Mouse (Mus musculus): Measurements from ENCODE around the gene Gm49320.

The Gm49320 gene

DNA sequence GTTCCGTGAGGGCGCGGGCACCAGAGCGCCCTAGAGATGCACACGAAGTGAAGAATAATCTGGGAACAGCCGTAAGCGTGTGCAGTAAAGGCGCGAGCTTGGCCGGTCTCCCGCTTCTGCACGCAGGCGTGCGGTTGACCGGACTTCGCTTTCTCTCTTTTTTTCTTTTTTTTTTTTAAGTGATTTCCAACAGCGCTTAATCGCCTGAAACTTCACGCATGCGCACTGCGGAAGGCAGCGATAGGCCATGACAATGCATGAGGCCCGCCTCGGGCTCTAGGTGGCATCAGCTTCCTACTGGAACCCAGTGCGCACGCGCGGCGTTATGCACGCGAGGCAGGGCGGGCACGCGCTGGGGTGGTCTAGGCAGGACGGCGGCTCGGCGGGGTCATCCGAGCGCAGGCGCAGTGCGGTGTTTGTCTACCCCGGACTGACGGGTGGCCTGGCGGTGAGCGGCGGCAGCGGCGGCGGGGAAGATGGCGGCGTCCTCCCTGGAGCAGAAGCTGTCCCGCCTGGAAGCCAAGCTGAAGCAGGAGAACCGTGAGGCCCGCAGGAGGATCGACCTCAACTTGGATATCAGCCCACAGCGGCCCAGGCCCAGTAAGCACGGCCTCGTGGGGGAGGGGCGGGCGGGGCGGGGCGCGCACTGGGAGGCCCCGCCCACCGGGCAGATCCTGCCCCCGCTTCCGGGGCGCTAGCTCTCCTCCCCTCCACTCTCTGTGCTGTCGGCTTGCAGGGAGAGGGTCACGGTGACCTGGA, at the start of gene Gm49320, which contains the start of gene Map2k7:
Gm49320 (plus strand) TSS at position 432 of the 759 bp plus-strand sequence.
Map2k7 (plus strand) TSS at position 307 of the 759 bp plus-strand sequence.
- peak; percentile 99 for DNase-seq (ENCODE audit: inconsistent ontology term)

DNA sequence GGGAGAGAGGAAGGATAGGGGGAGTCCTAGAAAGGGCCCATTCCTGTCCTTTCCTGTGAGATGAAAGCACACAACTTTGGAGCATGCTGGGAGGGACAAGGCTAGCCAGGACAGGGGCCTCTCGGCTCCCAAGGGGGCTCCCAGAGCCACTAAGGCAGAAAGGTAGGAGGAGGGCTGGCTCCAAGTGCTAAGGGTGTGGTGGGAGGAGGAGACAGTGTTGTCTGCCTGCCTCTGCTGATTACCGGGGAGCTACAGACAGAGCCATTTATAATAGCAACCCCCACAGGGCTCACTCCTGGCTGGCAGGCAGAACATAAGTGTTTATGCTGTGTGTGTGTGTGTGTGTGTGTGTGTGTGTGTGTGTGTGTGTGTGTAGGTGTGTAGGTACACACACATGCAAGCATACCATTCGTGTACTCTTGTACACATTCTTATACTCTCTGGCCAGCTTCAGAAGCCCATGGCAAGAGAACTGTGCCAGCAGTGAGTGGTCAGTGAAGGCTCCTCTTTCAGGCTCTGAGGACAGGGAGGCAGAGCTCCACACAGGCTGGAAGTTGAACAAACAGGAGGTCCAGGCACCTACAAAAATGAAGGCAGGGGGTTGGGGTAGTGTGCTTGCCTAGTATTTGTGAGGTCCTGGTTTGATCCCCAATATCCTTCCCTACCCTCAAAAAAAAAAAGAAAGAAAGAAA, 49.5 kb upstream of the Gm49320 start:
- no peak for DNase-seq (ENCODE audit: inconsistent ontology term)

DNA sequence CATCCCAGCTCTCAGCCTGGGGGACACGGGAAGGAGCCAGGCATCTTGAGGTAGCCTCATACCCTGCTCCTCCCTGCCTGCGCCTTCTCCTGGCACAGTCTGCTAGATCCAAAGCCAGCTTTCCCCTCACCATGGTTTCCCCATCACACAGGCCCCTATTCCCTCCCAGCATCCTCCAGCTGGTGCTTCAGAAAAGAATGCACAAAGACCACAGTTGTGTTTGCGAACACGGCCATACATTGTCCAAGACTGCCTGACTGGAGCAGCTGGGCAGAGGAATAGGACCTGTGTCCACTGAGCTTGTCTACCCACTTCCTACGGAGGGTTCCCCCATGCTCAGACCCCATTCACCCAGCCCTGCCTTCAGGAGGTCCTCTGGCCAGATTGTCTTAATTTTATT, 46.4 kb upstream of the Gm49320 start:
- DNase-seq (ENCODE audit: inconsistent ontology term), result peak; percentile 17

DNA sequence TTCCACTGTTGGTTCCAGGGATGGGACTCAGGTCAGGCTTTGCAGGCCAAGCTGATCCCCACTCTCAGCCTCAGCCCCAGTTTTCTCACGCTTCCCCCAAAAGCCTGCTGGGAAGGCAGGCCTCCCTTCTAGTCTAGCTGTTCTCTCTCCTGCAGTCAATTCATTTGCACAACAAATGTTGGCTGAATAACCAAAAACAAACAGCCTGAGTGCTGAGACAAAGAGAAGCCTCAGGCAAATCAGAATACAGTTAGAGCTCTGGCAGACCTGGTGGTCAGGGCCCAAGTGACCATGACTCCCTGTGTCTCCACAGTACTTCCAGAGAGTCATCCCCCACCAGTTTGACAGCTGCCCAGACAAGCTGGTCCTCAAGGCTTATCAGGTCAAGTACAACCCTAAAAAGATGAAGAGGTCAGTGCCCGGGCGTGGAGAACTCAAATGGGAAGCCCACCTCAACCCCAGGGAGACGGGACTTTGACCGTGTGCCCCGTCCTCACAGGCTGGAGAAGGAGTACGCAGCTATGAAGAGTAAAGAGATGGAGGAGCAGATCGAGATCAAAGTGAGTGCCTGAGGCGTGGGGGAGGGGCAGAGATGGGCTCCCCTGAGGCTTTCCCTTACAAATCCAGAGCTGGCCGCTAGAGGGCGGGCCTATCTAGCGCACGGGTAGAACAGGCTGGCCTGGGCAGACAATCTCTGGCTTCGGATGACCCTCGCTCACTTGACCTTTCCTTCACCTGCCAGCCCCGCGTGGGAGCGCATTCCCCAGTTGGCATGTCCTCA, 45.7 kb upstream of the Gm49320 start:
- peak; percentile 81 for DNase-seq (ENCODE audit: inconsistent ontology term)

DNA sequence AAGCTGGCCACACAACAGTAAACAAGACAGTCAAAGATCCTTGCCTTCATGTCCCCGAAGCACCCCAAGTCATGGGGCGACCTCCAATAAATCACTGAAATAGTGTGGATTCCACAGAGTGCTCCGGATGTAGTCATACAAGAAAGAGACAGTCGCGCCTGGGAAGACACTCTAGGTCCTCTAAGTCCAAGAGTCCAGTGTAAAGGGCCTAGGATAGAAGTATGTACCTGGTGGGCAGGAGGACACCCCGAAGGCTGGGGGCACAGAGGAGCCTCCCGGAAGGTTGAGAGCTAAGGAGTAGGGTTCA, 45.1 kb upstream of the Gm49320 start:
- DNase-seq (ENCODE audit: inconsistent ontology term), result no peak

DNA sequence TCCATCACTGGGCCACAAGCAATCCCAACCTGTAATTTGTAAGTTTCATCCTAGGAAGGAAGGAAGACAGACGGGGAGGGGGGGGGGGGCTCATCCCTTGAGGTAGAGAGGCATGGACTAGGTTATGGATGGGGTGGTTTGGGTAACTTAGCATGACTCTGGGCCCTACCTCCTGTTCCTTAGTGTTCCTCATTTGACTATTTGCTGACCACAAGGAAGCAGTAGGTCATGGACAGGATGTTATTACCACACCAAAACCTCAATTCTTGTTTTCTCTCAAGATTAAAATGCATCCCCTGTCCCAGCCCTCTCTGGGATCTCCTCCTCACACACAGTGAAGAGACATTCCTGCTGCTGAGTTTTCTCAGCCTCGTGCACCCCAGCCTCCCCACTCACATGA, 37.3 kb upstream of the Gm49320 start:
- DNase-seq (ENCODE audit: inconsistent ontology term), result no peak

DNA sequence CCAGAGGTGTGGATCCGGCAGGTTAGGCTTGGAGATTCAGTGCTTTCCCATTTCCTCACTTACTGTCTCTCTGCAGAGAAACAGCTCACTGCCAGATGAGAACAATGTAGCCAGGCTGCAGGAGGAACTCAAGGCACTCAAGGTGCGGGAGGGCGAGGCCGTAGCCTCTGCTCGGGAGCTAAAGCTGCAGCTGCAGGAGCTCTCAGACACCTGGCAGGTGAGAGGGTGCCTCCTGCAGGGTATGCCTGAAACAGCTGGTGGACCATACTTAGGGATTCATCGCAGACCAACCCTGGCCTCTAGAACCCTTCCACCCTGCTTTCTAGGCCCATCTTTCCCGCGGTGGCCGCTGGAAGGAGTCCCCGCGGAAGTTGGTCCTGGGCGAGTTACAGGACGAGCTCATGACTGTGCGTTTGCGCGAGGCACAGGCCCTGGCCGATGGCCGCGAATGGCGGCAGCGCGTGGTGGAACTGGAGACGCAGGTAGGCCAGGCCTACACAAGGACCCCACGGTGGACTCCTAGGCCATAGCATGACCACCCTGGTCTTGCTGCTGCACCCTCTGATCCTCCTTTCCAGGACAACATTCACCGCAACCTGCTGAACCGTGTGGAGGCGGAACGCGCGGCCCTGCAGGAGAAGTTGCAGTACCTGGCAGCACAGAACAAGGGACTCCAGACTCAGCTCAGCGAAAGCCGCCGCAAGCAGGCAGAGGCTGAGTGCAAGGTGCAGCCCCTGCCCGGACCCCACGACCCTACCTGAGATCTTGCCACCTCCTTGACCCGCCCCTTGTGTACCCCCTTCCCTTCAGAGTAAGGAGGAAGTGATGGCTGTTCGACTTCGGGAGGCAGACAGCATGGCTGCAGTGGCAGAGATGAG, 33.2 kb upstream of the Gm49320 start:
- DNase-seq (ENCODE audit: inconsistent ontology term), result no peak

DNA sequence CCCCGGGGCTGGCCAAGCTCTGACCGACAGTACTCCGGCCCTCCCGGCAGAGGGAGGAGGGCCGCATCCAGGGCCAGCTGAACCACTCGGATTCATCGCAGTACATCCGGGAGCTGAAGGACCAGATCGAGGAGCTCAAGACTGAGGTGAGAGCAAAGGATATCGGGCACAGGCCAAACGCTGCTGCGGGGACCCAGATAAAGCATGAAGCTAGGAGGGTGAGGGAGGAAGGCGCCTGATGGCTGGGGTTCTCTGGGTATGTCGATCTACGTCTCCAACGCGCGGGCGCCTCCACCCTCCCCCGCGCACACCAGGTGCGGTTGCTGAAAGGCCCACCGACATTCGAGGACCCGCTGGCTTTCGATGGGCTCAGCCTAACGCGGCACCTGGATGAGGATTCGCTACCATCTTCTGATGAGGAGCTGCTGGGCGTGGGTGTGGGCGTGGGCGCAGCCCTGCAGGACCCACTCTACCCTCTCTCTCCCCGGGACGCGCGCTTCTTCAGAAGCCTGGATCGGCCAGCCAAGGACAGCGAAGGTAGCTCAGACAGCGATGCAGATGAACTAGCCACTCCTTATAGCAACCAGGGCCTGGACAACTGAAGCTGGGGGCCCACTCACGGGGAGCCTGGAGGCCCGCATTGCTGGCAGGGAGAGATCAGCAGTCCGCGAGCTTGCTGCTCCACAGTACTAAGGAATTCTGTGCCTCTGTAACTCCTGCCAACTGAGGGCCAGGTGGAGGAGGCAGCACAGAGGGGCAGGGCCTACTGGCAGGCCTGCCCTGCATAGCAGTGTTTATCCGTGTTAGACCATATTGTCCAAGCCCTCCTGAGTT, 32.3 kb upstream of the Gm49320 start:
- no peak for DNase-seq (ENCODE audit: inconsistent ontology term)

DNA sequence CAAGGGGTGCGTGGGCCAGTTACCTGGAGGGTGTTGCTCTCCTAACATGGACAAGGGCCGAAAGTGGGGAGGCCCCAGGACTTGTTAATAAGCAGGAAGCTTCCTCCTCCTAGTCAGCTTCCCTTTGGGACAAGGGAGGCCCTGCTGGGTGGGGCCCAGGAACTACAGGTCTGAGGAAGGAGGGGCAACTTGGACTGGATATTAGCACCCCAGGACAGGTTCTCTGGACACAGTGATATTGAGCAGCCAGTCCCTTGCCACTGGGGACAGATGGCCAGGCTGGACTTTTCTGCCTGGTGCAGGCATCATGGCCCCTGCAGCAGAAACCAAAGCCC, 31.7 kb upstream of the Gm49320 start:
- no peak for DNase-seq (ENCODE audit: inconsistent ontology term)

DNA sequence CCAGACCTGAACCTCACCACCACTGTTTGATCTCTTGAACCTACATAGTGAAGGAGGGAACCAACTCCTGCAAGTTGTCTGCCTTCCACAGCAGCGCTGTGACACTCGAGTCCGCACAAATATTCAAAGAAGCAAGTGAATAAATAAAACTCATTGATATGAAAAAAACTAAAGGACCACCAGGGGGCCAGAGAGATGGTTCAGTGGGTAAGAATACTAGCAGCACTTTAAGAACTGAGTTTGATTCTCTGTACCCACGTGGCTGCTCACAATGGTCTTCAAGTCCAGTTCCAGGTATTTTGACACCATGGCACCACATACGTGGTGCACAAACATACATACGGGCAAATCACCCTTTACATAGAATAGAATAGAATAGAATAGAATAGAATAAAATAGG, 27.6 kb upstream of the Gm49320 start:
- DNase-seq (ENCODE audit: inconsistent ontology term), result no peak

DNA sequence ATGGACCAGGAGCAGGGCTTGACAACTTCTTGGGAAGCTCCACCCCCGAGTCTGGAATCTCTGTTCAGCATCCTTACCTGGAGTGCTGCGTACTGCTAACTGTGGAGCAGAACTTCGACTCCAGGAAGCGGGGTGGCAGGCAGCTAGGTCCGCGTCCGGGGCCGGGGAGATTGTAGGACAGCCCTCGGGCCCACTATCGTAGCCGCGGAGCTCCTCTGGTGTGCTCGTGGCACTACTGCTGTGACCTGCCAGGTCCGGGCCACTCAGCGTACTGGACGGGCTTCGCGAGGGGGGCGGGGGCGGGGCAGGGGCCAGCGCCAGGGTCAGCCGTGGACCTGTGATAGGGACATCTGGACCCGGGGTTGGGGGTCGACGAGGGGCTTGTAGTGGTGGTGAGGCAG, 25.9 kb upstream of the Gm49320 start:
- DNase-seq (ENCODE audit: inconsistent ontology term), result peak; percentile 26

DNA sequence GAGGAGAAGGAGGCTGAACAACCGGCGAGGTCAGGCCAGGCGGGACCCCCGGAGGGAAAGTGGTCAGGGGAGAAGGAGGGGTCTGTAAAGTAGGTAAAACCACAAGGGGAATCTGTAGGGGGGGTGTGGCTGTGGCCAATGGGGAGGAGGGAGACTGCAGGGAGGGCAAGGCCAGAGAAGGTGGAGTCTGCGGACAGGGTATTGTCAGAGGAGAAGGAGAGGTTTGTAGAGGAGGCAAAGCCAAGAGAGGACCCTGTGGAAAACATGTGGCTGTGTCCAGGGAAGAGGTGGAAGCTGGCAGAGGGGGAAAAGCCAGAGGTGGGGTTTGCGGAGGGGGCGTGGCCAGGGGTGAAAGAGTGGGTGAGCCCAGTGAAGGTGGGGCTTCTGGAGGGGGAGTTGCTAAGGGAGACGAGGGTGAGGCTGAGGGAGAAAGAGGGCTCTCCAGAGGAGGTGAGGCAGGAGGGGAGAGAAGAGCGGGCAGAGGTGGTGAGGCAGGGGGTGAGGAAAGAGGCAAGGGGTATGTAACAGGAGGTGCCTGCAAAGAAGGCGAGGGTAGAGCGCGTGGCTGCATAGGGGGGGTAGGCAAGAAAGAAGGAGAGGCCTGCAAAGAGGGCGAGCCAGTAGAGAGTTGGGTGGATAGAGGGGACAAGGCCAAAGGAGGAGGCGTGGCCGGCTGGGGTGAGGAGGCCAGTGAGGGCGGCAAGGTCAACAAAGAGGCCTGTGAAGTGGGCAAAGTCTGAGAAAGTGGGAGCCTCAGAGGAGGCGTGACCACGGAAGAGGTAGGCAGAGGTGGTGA, 25.3 kb upstream of the Gm49320 start:
- DNase-seq (ENCODE audit: inconsistent ontology term), result peak; percentile 61

DNA sequence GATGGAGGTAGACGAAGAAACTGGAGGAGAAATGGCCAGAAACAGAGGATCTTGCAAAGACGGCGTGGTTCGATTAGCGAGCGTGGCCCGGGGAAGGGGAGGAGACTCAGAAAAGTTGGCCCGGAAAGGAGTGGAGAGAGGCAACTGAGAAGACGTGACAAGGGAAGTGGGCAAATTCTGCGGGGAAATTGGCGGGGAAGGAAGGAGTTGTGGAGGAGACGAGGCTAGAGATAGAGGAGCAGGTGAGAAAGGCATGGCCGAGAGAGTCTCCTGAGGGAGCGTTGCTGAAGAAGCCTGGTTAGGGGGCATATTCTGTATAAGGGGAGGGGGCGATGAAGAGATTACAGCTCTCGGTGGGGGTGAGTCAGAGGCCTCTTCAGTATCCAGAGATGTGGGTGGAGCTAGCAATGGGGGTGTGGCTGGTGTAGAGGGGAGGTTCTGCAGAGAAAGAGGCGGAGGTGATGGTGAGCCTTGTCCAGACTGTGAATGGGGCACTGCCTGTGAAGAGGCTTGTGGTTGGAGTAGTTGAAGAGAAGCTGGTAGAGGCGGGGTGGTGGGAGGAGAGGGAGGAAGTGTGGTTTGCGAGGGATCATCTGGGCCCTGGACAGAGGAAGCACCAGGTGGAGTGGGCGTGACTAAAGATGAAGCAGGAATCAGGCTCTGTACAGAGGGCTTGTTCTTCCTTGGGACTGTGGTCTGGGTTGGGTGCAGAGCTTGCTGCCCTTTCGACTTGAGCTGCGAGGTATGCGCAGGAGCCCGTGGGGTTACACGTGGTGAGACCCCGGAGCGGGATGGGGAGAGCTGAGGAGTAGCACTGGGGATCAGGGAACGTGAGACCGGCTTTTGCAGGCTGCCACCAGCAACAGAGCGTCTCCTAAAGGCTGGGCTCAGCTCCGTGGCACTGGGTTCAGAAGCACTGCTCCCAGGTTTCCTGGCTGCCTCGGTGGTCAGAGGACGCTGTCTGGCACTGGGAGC, 24.4 kb upstream of the Gm49320 start:
- peak; percentile 38 for DNase-seq (ENCODE audit: inconsistent ontology term)

DNA sequence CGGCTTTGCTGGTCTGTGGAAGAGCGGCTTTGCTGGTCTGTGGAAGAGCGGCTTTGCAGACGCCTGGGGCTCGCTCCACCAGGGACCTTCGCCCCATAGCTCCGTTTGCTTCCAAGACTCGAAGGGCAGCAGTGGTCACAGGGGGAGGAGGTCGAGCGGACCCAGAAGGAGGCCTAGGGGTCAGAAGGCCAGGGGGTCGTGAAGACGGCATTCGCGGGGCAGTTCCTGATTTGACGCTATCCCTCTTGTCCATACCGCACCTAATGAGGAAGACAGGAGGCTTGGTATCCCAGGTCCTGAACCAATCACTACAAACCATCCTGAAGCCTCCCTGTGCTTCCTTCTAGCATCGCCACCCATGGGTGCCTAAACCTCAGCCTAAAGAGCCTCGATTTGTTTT, 22.4 kb upstream of the Gm49320 start:
- DNase-seq (ENCODE audit: inconsistent ontology term), result no peak

DNA sequence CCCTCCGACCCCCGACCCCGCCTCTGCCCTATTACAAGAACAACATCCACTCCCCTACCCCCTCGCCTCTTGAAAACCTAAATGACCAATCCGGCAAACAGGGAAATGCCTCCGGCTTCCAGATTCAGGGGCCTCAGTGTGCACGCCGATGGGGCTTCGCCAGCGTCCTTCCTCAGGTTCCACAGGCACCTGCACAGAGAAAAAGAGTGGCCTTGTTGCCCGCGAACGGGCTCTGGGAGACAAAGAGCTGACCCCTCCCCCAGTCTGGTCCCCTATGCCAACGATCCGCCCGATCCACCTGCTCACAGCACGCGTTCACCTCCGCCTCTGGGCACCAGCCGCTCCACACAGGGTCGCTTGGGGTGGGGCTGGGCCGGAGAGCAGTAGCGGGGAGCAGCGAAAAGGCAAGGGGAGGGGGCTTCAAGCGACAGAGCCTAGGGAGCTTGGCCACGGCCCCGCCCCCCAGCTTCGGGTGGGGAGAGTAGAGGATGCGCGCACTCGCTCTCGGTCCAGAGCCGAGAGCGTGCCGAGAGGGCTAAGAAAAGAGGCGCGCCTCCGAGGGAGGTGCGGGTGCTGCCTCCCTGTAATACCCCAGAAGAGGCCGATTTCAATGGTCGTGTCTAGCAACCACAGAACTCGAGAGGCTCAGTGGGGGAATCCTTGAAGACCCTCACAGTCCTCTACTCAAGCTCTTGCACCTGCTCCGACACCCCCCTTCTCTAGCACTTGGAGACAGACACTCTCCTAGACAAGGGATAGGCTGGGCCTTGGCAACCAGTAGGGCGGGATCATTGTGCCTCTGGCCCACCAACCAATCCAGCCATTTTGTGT, 21.7 kb upstream of the Gm49320 start, which contains the start of gene Prr36:
Prr36 (minus strand) TSS at position 669 of the 831 bp plus-strand sequence.
- DNase-seq (ENCODE audit: inconsistent ontology term), result peak; percentile 46

DNA sequence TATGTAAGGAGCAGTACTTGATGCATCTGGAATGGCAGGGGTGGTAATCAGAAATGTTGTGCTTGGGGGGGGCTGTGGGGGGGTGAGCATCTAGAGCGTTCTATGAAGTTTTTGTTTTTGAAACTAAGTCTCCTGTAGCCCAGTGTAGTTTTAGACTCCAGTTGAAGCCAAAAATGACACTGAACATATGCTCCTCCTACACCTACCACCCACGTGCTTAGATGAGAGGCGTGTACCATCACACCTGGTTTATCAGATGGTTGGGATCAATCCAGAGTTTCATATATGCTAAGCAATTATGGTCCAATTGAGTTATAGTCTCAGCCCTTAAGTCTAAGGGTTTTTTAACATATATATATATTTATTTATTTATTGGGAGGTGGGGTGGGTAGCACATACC, 19.0 kb upstream of the Gm49320 start:
- no peak for DNase-seq (ENCODE audit: inconsistent ontology term)

DNA sequence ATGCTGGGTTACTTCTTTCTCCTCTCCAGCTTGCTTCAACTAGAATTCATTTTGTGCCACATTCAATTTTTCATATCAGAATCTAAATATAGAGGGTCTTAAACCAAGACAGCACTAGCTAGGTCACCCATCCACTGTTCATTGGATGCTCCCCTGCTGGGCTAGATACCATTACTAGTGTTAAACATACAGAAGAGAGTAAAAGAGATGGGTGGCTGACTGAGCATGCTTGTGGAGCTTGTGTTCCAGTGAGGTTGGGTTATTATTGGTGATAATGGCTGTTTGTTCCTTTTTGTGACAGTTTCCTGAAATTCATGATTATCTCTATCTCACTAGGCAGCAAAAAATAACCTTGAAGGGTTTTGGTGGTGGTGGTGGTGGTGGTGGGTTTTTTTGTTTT, 16.6 kb upstream of the Gm49320 start:
- DNase-seq (ENCODE audit: inconsistent ontology term), result no peak

DNA sequence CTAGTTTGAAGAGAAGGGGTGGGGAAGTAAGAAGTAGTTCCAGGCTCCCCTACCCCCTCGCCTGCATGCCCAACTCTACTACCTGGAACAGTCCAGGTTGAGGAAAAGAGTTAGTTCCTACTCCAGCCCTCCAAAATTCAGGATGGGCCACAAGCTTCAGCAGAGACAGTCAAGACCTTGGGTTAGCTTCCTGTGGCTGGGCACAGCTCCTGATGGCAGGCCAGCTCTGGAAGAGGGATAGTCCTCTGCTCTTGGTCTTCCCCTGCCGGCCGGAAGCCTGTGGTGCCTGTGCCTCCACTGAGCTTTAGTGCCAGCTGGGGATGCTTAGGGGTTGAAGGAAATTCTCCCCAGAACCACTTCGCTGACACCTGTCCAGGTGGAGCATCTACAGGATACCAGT, 12.3 kb upstream of the Gm49320 start:
- no peak for DNase-seq (ENCODE audit: inconsistent ontology term)
